Mouse (Mus musculus): ENCODE measurements around the gene Samd4b. TPM values are rescaled to one million over a fixed set of nuclear protein-coding genes. Genes with fewer than 3 reads are reported as not detected.

Samd4b gene
- total RNA-seq, 2 experiments from 2014 or later: 67.8 to 80.1 TPM

GRCm38 (mm10) chr7:28381938-28382337, 216.0 kb downstream of the Samd4b start:
- peak in 1 of 2 experiments; percentile 41 for DNase-seq (ENCODE audit: low spot score in 2 of 2)

DNA sequence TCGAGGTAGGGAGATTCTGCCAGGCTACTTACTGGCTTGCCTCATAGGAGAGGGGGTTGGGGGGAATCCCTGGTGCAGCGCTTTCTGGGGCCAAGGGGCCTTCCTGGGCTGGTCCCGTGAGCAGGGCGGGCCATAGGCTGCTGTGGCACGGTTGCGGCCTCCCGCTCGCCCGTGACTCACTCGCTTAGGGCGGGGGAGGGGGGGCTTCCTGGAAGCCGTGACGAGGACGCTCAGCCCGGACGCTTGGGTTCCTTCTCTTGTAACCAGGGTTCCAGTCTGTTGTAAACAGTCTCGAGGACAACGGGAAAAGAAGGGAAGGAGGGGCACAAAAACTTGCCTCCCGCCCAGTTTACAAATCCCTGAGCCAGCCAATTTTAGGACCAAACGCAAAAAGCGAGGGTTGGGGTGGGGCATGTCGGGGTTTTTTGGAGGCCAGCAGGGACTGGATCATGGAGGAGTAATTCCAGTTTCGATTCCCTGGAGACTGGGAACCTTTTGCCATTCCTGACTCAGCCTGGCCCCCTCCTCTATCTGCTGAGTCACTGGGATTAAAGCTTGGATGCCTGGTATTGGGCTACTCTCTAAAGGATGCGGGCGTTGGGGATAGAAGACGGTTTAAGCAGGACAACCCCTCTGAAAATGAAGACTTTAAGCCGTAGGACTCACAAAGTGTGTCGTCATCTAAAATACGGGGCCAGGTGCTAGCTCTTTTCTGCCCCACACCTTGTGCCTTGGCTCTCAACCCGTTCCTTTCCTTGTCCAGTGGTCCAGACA, 216.7 kb downstream of the Samd4b start:
- DNase-seq (ENCODE audit: low spot score in 2 of 2): no peak

GRCm38 (mm10) chr7:28380237-28381016, 217.5 kb downstream of the Samd4b start, which contains the start of gene Zfp36:
Zfp36 (minus strand) TSS chr7:28380253.
- no peak for DNase-seq (ENCODE audit: low spot score in 2 of 2)

DNA sequence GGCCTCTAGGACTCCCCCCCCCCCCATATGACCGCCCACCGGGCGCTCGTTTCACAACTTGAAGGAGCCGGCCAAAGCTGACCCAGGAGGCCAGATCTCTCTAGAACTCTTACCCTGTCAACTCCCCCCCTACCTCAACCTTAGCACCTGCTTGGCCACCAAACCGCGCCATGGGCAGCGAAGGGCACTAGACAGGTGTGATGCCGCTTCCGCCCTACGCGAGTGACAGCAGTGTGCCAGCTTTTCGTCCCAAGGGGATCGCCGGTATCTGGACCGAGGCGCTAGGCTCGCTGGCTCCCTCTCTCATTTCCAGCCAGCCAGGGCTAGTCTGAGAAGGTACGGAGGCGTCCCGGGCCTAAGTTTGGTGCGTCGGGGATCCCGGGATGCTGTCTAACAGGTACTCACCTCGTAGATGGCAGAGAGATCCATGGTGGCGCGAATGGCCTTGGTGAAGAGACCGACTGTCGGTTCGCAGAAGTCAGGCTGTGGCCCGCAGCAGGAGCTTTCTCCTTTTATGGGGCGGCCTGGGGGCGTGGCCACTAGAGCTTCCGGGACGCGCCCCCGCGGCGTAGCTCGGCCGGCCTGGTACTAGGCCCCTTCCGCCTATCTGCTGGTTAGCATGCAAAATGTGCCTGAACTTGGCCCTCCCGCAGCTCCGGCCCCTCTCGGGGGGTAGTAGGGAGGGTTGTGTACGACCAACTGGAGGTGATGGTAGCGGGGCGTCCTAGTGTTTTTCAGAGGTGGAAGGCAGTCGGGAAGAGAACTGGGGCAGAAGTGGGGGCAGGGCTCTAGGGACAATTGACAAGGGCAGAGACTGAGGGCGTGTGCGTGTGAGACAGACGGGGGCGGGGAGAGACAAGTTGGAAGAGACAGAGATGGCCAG, 218.9 kb downstream of the Samd4b start:
- DNase-seq (ENCODE audit: low spot score in 2 of 2): peak; percentile 71

GRCm38 (mm10) chr7:28378066-28378690, 219.8 kb downstream of the Samd4b start:
- DNase-seq (ENCODE audit: low spot score in 2 of 2): no peak

DNA sequence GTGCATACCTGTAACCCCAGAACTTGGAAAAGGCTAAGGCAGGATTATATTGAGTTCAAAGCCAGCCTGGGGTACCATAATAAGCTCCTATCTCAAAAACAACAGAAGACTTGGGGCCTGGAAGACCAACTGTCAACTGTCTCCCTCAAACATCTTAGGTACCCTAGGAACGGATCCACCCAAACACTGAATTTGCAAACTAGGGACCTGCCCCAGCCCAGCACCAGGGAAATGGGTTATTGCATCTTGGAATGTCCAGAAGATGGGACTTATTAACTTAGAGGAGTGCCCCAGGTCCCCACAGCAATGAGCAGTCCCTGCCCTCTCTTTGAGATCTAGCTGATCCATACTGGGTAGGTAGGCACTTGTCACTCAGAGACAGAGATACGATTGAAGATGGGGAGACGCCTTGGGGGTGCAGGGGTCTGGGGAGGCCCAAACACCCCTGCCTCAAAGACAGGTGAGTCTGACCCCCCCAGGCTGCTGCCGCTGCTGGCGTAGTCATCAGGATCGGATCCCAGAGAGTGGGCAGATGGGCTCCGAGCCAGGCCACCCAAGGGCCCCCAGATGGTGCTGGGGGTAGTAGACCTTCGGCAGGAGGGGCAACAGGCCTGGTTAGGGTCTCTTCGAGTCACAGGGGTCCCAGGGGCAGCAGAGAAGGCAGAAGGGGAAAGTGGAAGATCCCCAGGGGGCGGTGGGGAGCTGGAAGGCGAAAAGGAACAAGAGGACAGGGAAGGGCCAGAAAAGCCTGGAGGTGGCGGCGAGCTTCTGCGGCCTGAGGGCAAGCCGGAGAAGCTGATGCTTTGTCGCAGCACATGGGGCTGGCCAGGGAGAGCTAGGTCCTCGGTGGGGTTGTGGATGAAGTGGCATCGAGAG, 220.5 kb downstream of the Samd4b start:
- no peak for DNase-seq (ENCODE audit: low spot score in 2 of 2)

GRCm38 (mm10) chr7:28376011-28376771, 221.8 kb downstream of the Samd4b start:
- DNase-seq (ENCODE audit: low spot score in 2 of 2): no peak

DNA sequence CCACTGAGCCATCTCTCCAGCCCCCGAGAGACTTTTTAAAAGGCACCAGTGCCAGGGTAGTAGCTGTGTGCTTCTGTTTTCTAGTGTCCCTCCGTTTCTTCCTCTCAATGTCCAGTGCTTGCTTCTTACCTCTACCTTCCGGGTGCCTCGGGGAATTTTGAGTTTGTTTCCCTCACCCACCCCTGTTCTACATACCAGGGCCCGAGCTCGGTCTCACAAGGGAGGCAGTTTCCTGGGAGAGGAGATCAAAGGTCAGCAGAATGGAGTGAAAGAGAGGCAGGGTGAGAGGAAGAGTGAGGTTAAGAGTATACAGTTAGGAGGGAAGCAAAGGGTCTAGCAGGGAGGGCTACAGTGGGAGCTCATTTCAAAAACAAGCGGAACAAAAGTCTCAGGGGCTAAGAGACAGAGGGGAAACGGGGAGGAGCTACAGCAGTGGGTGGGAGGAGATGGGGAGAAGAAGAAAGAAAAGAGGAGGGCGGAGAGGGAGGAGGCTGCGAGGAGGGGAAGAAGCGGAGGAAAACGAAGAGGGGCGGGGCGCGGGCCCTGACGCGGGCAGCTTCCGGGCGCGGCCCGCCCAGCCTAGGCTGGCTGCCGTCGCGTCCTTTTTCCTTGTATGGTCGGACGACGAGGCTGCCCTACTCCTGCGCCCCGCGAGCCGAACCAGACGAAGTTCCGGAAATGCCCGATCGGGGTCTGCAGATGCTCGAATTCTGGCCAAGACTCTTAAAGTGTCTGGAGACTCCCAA, 222.6 kb downstream of the Samd4b start:
- DNase-seq (ENCODE audit: low spot score in 2 of 2): peak; percentile 60 to 68

DNA sequence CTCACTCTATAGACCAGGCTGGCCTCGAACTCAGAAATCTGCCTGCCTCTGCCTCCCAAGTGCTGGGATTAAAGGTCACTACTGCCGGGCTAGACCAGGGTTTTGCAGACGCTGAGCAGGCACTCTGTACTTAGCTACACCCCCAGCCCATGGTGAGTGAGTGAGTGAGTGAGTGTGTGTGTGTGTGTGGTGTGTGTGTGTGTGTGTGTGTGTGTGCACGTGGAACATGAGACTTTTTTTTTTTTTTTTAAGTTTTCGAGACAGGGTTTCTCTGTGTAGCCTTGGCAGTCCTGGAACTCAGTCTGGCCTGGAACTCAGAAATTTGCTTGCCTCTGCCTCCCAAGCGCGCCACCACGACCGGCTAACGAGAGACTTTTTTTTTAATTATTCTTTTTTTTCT, 223.3 kb downstream of the Samd4b start:
- DNase-seq (ENCODE audit: low spot score in 2 of 2): no peak

DNA sequence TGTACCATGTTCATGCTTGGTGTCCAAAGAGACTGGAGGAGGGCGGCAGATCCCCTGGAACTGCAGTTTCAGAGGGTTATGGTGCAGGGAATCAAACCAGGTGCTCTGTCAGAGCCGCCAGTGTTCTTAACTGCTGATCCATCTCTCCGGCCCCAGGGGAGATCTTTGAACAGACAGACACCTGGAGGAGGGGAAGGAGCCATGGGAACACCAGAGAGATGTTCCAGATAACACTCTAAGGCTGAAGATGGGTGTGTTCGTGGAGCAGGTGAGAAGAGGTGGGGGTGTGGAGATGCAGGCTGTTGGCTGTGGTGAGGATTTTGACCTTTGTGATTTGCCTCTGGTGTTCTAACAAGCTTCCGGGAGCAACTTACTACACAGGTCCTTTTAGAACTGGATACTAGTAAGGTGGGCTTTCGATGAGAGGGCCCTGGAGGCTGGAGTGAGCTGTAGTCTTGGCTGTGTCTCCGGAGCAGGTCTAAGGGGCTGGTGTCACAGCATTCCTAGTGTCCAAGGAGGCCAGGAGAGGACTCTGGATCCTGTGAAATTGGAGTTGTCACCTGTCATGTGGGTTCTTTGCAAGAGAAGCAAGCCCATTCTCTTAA, 224.0 kb downstream of the Samd4b start:
- no peak for DNase-seq (ENCODE audit: low spot score in 2 of 2)

DNA sequence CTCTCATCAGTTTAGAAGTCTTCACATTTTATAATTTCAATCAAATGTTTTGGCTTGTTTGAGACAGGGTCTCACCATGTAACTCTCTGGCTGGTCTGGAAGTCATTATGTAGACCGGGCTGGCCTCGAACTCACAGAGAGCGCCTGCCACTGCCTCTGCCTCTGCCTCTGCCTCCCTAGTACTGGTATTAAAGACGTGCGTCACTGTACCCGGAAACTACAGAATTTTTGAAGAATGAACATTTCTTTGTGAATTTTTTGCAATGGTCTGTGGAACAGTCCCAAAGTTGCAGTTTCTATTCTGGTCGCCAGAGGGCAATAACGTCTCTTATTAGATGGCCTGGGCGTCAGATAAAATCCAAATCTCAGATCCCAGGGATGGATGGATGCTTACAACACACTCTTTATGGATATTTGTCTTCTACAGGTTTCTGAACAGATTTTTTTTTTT, 224.8 kb downstream of the Samd4b start:
- DNase-seq (ENCODE audit: low spot score in 2 of 2): peak; percentile 67 to 73

DNA sequence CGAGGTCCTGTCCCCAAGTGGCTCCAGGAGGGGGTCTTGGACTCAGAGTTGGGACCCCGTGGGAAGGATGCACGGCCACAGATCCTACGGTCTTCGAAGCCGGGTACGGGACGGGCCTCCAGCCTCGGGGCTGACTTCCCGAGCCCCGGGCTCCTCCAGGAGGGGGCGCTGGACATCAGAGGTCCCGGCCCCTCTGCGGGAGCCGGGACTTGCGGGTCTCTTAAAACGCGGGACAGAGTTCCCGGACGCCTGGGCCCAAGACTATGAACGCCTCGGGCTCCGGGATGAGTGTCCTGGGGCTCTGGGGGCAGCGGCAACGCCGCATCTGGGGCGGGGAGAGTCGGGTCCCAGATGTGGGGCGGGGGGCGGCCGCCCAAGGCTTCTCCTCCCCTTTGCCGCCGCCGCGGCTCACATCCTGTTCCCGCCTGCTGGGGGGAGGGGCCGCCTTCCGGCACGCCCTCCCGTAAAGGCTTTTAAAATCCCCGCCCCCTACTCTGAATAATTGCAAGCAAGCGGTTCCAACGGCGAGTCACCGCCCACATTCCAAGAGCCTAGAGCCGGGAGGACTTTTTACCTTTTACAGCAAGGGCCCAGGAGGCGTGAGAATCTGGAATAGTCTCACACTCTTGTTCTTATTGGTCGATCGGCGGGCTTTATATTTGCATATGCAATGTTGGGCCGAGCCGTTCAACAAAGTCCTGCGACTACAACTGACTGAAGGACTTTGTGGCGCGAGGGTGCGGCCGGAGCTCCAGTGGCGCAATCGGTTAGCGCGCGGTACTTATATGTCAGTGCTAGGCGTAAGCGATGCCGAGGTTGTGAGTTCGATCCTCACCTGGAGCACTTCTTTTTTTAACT, 225.5 kb downstream of the Samd4b start, which contains the start of gene Plekhg2:
Gene Plekhg2, minus strand, starts transcription at position 349 of the 858 bp plus-strand sequence.
- DNase-seq (ENCODE audit: low spot score in 2 of 2): peak; percentile 92 to 93

- DNase-seq (ENCODE audit: low spot score in 2 of 2): no peak
Observed at GRCm38 (mm10) chr7:28371514-28371989, 226.4 kb downstream of the Samd4b start.

GRCm38 (mm10) chr7:28370977-28371513, 226.9 kb downstream of the Samd4b start:
- no peak for DNase-seq (ENCODE audit: low spot score in 2 of 2)

DNA sequence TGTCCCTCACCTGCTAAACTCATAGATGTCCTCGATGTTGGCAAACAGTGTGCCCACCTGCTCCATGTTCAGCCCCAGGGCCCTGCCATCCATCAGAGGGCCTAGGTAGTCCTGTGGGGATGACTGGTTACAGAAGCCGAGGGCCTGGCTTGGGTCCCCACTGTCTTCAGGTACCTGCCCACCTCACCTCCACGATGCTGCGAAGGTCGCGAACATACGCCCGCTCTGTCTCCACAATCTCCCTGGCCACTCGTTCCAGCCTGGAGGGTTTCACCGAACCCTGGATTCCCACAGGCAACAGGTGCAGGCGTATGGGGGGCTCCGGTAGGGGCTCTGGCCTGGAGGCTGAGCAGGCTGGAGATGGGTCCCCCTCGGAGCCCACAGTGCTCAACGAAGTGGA, 227.9 kb downstream of the Samd4b start:
- DNase-seq (ENCODE audit: low spot score in 2 of 2): no peak

DNA sequence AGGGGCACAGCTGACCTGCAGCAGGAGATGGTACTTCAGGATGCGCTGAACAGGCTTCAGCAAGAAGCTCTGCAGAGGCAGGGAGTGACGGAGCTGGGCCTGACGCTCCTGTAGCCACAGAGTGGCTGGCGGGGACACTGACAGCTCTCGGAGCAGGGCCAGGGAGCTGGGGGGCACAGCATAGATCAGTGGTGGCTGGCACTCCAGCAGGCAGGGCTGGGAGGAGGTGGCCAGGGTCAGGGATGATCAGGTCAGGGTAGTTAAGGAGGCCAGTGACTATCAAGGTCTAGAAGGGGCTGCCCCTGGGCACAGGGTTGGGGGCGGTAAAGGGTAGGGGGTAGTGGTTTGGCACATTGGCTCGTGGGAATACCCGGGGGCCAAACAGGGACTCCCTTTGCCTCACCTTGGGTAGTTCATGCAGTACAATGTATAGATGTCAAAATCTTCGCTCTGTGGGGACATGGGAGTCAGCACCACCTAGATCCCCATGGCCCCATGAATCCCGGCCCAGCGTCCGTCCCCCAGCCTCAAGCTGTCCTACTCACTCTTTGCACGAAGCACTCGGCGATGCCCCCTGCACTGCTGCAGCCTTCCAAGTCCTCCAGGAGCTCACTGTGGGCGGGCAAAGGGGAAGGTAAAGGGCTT, 229.5 kb downstream of the Samd4b start:
- no peak for DNase-seq (ENCODE audit: low spot score in 2 of 2)

Measured in left cerebral cortex, adult 18-20 months (tissue).